Mouse (Mus musculus): Measurements from ENCODE around the gene Ifi211. TPM values are rescaled to one million over a fixed set of nuclear protein-coding genes. Genes with fewer than 3 reads are reported as not detected.

Gene Ifi211
- 1.0 TPM for polyA plus RNA-seq (2017; shearing (Covaris generic))

GRCm38 (mm10) chr1:173912548-173913255, at the start of gene Ifi211:
Gene Ifi211 (minus strand): TSS chr1:173913046.

GRCm38 (mm10) chr1:173941924-173942779, 29.3 kb upstream of the Ifi211 start, which contains the start of the genes Mndal and Ifi203:
Gene Mndal (minus strand): TSS chr1:173942491.
Gene Ifi203 (minus strand): TSS chr1:173942672.

Other genes with a start within 250 kb of the Ifi211 start
- gene Ifi208, start 239.4 kb downstream of the Ifi211 start, polyA plus RNA-seq (2017; shearing (Covaris generic)) = 116 TPM
- gene Ifi207, start 171.3 kb downstream of the Ifi211 start, polyA plus RNA-seq (2017; shearing (Covaris generic)) = 0.14 TPM
- gene Ifi204, start 146.1 kb downstream of the Ifi211 start, polyA plus RNA-seq (2017; shearing (Covaris generic)) = 0.50 TPM
- gene Mndal, start 29.4 kb upstream of the Ifi211 start, polyA plus RNA-seq (2017; shearing (Covaris generic)) = 503 TPM
- 381 TPM for gene Ifi203, start 29.6 kb upstream of the Ifi211 start, polyA plus RNA-seq (2017; shearing (Covaris generic))
- gene Ifi202b, start 69.7 kb upstream of the Ifi211 start, polyA plus RNA-seq (2017; shearing (Covaris generic)) = not detected
- 0.24 TPM for gene Ifi205, start 118.8 kb upstream of the Ifi211 start, polyA plus RNA-seq (2017; shearing (Covaris generic))
- 0.07 TPM for gene Olfr433, start 127.7 kb upstream of the Ifi211 start, polyA plus RNA-seq (2017; shearing (Covaris generic))
- gene Olfr432, start 136.2 kb upstream of the Ifi211 start, polyA plus RNA-seq (2017; shearing (Covaris generic)) = 0.24 TPM
- gene Olfr430, start 153.6 kb upstream of the Ifi211 start, polyA plus RNA-seq (2017; shearing (Covaris generic)) = not detected
- not detected for gene Olfr429, start 171.3 kb upstream of the Ifi211 start, polyA plus RNA-seq (2017; shearing (Covaris generic))
- gene Olfr427, start 183.8 kb upstream of the Ifi211 start, polyA plus RNA-seq (2017; shearing (Covaris generic)) = not detected
- gene Olfr231, start 208.1 kb upstream of the Ifi211 start, polyA plus RNA-seq (2017; shearing (Covaris generic)) = not detected
- not detected for gene Olfr424, start 218.5 kb upstream of the Ifi211 start, polyA plus RNA-seq (2017; shearing (Covaris generic))
- not detected for gene Olfr420, start 242.6 kb upstream of the Ifi211 start, polyA plus RNA-seq (2017; shearing (Covaris generic))

Data from CD4-positive, CD25-positive, alpha-beta regulatory T cell (primary cell).